Mouse (Mus musculus) ES-CJ7 (cell line): Measurements from ENCODE around the gene Sult1a1.
A peak's percentile ranks its signal among the peaks of the same experiment; 100 is the strongest.
"Not testable (repeated sequence)": the region's sequence is repeated elsewhere in the genome, so short reads cannot be mapped to it uniquely, and the experiment has no call there.

ENCODE experiments used
- DNase-seq: peaks from one replicate; pipeline ENCODE4 v3.0.0; 2011; ENCODE audit warnings: low read depth, low spot score

Sult1a1 gene

DNA sequence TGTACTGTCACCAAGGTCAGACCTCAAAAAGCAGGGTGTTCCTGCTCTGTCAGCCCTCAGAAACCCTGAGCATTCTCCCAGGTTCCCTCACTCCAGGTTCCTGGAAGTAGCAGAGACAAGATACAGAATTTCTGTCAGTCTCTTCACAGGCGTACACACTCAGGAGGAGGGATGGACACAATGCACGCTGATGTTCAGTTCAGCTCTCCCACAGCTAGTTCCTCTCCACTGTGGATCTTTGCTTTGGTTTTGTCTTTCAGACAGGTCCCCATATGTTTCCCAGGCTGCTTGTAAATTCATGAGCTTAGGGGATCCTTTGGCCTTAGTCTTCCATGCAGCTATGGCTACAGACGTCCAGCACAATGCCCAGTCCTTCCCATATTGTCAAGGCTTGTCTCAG is 20.7 kb upstream of the Sult1a1 start:
- no peak for DNase-seq

DNA sequence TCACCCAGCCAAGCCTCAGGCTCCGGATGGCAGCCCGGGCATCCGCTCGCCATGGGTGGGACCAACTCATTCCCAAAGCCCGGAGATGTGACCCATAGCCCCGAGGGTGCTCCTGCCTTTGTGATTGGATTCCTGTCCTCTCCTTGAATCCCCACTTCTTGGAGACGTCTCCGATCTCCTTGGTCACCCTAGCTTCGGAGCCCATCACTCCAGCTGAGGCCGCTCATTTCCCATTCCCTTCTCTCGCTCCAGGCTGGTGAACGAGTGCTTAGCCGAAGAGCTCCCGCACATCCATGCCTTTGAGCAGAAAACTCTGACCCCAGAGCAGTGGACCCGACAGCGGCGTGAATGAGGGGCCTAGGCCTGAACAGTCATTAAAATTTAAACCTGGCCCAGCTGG is 20.1 kb upstream of the Sult1a1 start:
- no peak for DNase-seq

DNA sequence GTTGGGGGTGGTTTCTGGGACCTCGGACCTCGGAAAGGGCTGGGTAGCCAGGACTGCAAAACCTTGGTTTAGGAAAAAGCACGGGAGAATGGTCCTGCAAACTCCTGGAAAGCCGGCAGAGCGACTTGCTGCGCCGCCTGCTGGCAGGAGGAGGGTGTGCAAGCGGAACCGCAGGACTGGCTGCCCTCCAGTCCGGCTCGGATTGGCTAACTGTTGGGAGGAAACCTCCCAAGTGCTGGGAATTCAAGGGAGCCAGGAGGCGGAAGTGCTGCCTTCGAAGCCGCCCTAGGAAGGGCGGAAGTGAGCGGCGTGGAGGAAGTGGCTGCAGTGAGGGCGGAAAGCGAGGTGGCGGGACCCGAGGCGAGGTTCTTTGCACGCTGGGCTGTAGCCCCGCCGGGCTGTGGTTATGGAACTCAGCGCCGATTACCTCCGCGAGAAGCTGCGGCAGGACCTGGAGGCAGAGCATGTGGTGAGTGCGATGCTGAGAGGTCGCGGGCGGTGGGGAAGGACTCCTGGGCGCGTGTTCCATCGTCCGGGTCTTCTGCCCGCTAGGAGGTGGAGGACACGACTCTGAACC is 19.5 kb upstream of the Sult1a1 start, which contains the start of gene Slx1b:
Gene Slx1b, minus strand, starts transcription at position 154 of the 577 bp plus-strand sequence.
- peak; percentile 97 for DNase-seq

DNA sequence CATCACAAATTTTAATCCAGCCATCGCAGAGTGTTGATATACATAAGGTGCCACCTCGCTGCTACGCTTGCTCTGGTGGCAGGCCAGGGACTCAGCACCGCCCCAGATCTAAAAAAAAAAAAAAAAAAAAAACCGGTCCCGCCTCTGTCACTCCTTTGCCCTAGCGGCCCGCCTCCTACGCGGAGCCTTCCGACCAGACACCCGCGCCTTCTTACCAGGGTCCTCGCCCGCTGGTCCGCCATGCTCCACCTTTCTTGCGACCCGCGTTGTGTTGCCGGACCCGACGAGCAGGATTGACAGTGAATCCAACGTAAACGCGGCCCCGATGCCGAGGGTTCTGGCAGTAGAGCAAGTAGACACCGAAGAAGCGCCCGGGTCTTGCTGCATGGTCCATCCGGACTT is 19.0 kb upstream of the Sult1a1 start, which contains the start of gene Bola2:
Gene Bola2, plus strand, starts transcription at position 192 of the 402 bp plus-strand sequence.
- DNase-seq, result peak; percentile 67

DNA sequence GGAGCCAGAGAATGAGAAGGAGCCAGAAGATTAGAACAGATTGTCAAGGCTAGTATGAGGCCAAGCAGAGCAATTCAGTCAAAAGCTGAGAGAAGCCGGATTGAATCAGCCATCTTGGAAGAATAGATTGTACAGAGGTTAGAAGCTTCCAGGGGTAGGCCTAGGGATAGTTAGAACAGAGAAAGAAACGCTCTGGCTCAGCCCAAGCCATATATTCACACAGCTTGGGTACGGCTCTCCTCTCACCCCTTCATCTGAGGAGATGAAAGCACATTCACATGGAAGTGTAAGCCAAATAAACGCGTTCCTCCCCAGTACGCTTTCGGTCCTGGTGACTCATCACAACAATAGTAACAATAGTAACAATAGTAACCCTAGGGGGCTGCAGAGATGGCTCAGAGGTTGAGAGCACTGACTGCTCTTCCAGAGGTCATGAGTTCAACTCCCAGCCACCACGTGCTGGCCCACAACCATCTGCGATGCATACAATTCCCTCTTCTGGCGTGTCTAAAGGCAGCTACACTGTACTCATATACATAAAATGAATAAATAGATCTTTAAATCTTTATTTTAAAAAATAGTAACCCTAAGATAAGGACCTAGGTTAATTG is 18.3 kb upstream of the Sult1a1 start:
- peak; percentile 75 for DNase-seq

DNA sequence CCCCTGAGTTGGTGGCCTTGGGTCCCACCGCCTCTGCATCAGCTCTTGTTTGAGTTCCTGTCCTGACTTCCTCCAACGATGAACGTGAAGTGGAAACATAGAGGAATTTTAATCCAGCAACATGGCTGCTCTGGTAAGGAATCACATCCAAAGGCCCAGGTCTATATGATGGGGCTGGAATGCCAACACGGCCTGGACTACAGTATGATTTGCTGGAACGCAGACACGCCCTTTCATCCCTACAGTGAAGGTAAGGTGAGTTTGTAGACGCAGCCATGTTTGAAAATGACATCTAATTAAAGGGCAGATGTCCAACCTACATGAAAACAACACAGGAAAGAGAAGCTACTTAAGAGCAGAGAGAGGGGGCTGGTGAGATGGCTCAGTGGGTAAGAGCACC is 17.5 kb upstream of the Sult1a1 start:
- DNase-seq, result no peak

DNA sequence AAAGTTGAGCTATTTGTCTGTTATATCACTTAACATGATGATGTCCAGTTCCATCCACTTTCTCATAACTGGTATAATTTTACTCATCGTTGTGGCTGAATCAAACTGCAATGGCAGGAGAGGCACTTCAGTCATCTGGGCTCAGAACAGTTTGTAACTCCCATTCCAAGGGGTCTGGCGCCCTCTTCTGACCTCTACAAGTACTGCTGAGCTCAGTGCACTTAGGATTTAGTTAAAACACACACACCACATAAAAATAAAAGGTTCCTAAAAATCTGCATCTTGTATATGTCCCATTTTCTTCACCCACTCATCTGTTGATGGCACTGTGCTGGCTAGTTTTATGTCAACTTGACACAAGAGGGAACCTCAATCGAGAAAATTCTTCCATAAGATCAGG is 17.0 kb upstream of the Sult1a1 start:
- DNase-seq, result peak; percentile 85

DNA sequence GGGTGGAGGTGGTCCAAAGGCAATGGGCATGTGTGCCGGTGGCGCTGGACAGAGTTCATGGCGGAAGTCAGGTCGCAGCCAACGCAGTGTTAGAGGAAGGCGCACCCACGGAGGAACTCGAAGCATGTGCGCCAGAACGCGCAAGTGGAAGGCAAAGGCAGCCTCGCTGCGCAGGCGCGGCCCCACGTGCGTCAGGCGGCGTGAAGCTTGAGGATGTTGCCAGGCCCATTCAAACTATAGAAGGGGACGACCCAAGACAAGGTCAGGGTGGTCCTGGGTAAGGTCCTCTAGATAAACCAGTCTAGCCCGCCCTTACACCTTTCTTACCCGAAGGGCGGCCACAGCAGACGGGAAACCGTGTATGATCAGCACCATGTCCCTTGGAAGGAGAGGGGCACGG is 16.2 kb upstream of the Sult1a1 start:
- peak; percentile 54 for DNase-seq

DNA sequence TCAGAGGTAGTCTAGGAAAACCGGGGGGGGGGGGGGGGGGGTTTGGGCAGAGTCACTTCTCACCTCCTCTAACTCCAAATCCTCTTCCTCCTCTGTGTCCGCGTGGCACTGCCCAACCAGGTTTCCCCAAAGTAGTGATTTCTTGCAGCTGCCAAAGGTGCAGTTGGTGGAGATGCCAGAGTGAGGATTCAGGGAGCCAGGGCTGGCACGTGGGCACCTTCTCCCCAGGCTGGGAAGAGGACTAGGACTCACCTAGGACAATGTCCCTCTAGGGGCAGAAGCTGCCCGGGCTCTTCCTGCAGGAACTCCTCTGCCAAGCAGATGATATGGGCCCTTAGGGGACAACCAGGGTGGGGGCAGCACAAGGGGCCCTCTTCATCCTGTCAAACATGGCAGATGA is 15.4 kb upstream of the Sult1a1 start:
- no peak for DNase-seq

DNA sequence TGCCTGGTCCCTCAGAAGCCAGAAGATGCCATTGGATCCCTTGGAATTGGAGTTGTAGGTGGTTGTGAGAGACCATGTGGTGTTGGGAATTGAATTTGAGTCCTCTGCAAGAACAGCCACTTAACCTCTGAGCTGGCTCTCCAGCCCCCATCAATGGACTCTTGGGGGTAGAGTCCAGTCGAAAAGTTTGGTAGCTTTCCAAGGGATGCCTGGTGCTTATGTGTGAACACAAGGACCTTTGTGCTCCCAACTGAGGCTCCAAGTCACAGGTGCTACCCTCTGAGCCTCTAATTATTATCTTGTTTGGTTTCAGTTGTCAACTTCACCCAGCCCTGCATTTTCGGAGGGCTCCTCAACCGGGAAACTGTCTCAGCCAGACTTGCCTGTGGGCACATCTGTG is 14.5 kb upstream of the Sult1a1 start:
- no peak for DNase-seq

DNA sequence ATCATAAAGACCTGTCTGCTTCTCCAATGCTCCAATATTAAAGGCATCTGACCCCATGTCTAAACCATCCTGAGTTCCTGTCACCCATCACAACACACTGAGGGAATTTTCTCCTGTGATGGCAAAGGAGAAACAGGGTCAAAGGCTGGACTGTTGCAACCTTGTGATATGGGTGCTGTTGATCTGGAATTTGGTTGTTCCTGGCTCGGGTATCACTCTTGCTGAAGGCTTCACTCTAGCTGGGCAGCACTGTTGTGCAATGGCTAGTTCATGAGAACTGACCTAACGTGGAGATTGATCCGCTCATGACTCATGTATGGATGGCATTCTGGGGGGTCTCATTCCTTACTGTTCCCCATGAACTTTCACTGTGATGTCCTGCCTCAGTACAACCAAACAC is 12.8 kb upstream of the Sult1a1 start:
- DNase-seq, result no peak

DNA sequence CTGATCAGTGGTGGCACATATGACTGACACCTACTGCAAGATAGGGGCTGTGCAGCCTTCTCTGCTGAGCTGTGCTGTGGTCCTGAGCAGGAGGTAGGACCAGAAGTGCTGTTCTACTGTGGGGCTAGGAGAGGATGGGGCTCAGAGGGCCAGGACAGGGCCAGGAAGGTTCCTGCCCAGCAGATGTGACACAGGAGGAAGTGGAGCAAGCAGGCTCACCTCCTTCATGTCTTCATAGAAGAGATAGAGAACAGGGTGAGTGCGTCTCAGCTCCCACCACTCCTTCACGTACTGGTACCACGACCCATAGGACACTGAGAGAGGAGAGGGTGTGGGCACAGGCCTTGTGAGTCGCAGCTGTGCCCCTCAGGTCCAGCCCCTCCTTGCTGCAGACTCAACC is 11.9 kb upstream of the Sult1a1 start:
- DNase-seq, result not testable (repeated sequence)

DNA sequence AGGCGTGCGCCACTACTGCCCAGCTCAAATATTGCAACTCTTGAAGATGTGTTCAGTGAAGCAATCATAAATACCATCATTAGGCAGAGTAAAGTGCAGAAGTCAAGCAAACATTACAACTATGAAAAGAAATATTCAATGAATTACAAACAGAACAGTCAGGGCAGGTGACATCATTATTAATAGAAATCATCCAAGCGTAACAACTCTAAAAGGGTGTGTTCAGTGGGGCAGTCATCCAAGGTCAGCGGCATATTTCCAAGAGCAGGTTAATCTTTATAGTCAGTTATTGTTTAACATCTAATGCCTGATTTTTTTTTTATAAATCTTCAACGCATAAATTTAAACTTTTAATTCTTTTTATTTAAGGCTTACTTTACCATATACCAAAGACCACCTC is 5.0 kb upstream of the Sult1a1 start:
- DNase-seq, result no peak

DNA sequence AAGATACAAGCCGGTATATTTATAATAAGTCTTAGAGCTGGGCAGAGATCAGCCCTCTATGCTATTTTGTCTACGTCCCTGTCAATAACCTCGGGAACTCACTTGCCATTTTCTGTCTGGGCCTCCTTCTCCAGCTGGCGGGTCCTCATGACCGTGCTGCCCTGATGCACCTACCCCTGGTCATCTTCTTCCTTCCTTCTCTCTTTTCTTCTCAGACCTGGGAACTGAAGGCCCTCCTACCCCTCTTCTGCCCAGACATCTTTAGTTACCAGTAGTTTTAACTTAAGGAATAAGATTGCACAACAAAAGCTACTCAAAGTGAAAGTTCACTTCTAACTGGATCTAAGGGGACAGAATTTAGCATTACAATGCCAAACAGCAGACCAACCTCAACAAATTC is 3.5 kb upstream of the Sult1a1 start:
- DNase-seq, result no peak

DNA sequence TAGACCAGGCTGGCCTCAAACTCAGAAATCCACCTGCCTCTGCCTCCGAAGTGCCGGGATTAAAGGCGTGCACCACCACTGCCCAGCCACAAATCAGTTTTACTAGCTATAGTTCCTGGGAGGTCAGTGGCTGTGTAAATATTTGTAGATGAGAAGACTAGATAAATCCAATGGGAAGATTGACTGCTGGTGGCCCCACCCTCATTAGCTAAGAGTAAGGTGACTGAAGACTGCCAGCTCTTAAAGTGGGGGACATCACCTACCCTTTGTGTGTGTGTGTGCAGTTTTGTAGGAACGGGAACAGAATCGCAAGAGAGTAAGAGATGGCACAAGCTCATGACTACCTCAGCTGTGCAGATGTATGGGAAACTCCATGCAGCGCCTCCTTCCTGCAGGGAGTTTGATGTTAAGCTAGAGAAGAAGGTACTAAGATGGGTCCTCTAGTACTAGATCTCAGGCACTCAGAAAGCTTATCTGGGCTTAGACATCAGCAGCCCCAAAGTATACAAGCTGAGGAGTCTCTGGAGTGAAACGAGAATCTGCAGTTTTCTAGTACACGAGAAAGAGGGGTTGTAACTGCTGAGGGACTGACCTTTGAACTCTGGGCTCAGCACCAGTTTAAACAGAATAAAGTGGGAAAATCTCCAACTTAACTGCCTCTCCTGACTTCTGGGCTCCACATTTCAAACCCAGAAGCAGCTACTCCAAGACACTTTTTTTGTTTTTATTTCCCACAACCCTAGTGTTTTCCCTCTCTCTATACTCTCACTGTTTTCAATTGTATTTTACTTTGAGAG is 2.5 kb upstream of the Sult1a1 start:
- no peak for DNase-seq

DNA sequence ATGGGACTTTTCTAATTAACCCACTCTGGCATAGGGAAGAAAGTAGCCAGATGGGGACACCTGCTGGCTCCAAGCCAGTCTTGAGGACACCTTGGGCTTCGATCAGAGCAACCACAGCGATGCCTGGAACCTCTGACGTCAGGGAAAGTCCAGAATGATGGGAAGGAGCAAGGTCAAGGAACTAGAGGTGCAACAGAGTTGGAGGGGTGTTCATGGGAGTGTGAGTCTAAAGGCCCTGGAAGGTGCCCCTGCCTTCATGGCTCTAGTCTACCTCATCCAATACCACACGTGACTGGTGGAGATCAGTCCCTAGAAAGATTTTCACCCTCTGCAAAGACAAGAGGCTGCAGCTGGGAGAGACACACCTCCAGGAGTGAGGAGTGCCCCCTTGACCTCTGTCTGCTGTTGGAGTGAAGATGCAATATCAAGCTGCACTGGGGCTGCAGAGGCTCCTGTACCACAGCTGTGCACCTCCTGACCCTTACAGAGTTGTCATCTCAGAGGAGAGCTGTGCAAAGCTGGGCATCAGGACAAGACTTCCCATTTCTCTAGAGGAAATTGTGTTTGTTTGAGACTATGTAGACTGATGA is 494 bp upstream of the Sult1a1 start:
- no peak for DNase-seq

DNA sequence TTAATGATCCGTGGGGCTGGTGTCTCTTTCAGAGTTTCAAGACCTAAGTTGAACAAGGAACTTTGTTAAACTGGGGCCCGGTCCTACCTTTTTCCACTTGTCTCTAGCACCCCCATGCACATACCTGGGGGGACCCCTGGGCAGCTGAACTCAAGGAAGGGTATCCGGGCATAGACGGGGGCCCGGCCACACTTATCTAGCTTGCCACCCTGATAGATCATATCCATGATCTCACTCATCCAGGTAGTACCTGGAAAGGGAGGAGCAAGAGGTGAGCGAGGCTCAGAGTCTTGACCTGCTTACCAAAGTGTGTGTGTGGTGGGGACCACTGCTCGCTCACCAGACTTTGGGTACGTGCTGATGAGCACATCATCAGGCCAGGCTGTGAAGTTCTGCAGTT is 1.1 kb downstream of the Sult1a1 start:
- DNase-seq, result no peak

DNA sequence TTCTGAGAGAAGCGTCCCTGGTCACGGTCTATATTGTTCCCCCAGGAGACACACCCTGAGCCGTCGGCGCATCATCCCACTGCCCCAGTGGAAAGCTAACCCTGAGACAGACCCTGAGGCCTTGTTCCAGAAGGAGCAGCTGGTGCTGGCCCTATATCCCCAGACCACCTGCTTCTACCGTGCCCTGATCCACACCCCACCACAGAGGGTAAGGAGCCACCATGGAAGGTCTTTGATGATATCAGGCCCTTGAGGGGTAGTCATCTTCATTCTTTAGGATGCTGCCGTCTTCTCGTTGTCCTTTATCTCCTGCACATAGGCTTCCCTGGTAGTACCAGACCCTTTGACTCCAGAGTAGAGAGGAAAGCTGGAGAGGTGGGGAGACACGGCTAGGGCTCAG is 4.1 kb downstream of the Sult1a1 start:
- DNase-seq, result no peak

DNA sequence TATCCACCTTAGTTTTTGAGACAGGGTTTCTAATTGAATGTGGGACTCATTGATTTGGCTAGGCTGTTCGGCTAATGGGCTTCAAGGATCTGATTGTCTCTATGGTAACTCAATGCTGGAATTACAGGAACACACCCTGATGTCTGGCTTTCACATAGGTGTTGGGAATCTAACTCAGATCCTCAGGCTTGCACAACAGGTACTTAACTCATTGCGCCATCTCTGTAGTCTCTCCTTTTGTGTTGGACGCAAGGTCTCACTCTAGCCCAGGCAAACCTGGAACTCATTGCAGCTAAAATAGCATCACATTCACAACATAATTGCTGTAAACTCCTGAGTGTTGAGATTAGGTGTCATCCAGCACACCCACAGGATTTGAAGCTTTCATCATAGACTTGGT is 6.1 kb downstream of the Sult1a1 start:
- DNase-seq, result no peak

DNA sequence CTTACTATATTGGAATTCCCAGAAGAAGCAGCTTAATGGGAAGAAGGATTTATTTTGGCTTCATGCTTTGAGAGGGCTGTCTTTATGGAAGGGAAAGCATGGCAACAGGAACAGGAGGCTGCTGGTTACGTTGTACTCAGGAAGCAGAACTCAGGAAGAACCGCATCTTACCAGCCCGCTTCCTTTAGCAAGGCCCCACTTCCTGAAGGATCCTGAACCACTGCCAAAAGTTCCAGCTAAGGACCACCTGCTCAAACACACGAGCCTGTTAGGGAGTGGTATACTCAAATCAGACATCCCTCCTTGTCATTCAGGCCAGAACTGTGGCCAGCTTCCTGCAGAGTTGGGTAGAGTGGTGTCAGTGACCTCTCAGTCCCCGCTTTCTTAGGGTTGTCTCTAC is 7.8 kb downstream of the Sult1a1 start:
- DNase-seq, result no peak

DNA sequence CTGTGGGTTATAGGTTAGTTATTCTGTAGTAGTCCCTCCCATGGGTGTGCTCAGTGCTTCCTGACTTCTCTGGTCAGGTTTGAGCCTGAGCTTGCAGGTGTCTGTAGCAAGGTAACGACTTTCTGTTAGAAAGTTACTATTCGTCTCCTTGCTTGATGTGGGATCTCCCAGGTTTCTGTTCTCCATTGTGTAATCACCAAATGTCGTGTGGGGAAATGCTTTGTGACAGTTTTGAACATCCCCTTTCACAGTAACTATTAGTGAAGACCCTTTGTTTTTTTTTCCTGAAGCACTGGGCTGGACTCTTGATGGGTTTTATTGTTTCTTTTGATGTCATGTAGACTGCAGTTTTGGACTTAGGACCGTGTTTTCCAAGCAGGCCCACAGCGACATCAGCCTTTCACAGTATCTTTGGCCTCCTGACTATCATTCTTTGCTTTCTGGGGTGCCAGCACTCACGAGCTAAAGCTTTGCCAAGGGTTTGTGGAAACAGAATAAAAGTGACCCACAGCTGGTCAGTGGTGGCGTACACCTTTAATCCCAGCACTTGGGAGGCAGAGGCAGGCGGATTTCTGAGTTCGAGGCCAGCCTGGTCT is 8.6 kb downstream of the Sult1a1 start:
- no peak for DNase-seq

DNA sequence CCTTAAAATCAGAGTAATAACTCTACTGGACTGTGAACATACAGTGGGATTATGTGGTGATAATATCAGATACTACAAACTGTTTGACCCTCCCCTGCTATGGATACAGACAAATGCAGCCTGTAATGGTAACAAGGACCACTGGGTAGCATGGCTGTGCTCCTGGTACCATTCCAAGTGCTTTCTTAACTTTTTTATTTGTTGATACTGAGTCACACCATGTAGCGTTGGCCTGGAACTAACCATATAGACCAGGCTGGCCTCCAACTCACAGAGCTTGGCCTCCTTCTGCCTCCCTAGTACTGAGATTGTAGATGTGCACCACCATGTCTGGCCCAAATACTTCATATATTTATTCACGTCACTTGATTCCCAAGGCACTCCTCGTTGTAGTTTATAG is 11.0 kb downstream of the Sult1a1 start:
- no peak for DNase-seq
